Mouse (Mus musculus): Measurements from ENCODE around the gene Auh.
A peak's percentile ranks its signal among the peaks of the same experiment; 100 is the strongest.

The Auh gene

GRCm38 (mm10) chr13:52929209-52930171 is at the start of gene Auh:
Auh (minus strand) TSS chr13:52929681.
- DNase-seq (ENCODE audit: low spot score): peak; percentile 91

- peak; percentile 49 for DNase-seq (ENCODE audit: low spot score)
Observed at GRCm38 (mm10) chr13:52978321-52978981, 49.0 kb upstream of the Auh start.

GRCm38 (mm10) chr13:52977757-52978156 is 48.3 kb upstream of the Auh start:
- DNase-seq (ENCODE audit: low spot score): no peak

GRCm38 (mm10) chr13:52977221-52977609 is 47.7 kb upstream of the Auh start:
- no peak for DNase-seq (ENCODE audit: low spot score)

GRCm38 (mm10) chr13:52976510-52977220 is 47.2 kb upstream of the Auh start:
- DNase-seq (ENCODE audit: low spot score): no peak

- no peak for DNase-seq (ENCODE audit: low spot score)
Observed at GRCm38 (mm10) chr13:52976130-52976509, 46.6 kb upstream of the Auh start.

- DNase-seq (ENCODE audit: low spot score): peak; percentile 70
Observed at GRCm38 (mm10) chr13:52974676-52975075, 45.2 kb upstream of the Auh start.

GRCm38 (mm10) chr13:52973427-52973826 is 43.9 kb upstream of the Auh start:
- no peak for DNase-seq (ENCODE audit: low spot score)

GRCm38 (mm10) chr13:52972626-52973025 is 43.1 kb upstream of the Auh start:
- no peak for DNase-seq (ENCODE audit: low spot score)

GRCm38 (mm10) chr13:52970876-52971275 is 41.4 kb upstream of the Auh start:
- no peak for DNase-seq (ENCODE audit: low spot score)

GRCm38 (mm10) chr13:52962922-52963321 is 33.4 kb upstream of the Auh start:
- no peak for DNase-seq (ENCODE audit: low spot score)

GRCm38 (mm10) chr13:52962361-52962760 is 32.9 kb upstream of the Auh start:
- no peak for DNase-seq (ENCODE audit: low spot score)

- DNase-seq (ENCODE audit: low spot score): no peak
Observed at GRCm38 (mm10) chr13:52953779-52954553, 24.5 kb upstream of the Auh start.

GRCm38 (mm10) chr13:52949211-52949610 is 19.7 kb upstream of the Auh start:
- no peak for DNase-seq (ENCODE audit: low spot score)

- DNase-seq (ENCODE audit: low spot score): no peak
Observed at GRCm38 (mm10) chr13:52947545-52947944, 18.1 kb upstream of the Auh start.

- no peak for DNase-seq (ENCODE audit: low spot score)
Observed at GRCm38 (mm10) chr13:52945769-52946168, 16.3 kb upstream of the Auh start.

- no peak for DNase-seq (ENCODE audit: low spot score)
Observed at GRCm38 (mm10) chr13:52944116-52944515, 14.6 kb upstream of the Auh start.

GRCm38 (mm10) chr13:52942876-52943388 is 13.5 kb upstream of the Auh start:
- no peak for DNase-seq (ENCODE audit: low spot score)

- DNase-seq (ENCODE audit: low spot score): no peak
Observed at GRCm38 (mm10) chr13:52940956-52941355, 11.5 kb upstream of the Auh start.

GRCm38 (mm10) chr13:52930582-52930981 is 1.1 kb upstream of the Auh start:
- no peak for DNase-seq (ENCODE audit: low spot score)

GRCm38 (mm10) chr13:52928392-52928791 is 1.1 kb downstream of the Auh start:
- DNase-seq (ENCODE audit: low spot score): no peak

GRCm38 (mm10) chr13:52924457-52924856 is 5.0 kb downstream of the Auh start:
- DNase-seq (ENCODE audit: low spot score): no peak

All from yolk sac, embryonic 10.5 days (tissue).